Mouse (Mus musculus): Measurements from ENCODE around the gene Cwc25.
"Not testable (repeated sequence)": the region's sequence is repeated elsewhere in the genome, so short reads cannot be mapped to it uniquely, and the experiment has no call there.

The Cwc25 gene

DNA sequence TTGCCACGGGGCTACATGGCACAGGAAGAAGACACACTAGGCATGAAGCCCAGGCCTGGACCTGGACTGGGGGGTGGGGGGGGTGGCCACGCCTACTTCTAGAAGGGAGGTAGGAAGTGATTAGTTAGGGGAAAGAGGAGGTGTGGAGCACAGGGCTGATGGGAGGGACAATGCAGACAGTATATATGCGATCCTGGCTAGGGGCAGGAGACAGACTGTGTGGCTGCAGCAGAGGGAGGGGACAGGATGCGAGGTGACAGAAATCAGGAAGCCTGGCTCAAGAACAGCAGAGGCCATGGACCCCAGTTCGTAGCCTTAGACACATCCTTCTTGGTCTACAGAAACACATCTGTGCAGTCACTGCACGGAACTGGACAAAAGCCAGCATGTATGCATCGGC lies 42.6 kb downstream of the Cwc25 start:
- no peak for DNase-seq (ENCODE audit: low read depth)

GRCm38 (mm10) chr11:97721338-97721737 lies 45.0 kb downstream of the Cwc25 start:
- no peak for DNase-seq (ENCODE audit: low read depth)

DNA sequence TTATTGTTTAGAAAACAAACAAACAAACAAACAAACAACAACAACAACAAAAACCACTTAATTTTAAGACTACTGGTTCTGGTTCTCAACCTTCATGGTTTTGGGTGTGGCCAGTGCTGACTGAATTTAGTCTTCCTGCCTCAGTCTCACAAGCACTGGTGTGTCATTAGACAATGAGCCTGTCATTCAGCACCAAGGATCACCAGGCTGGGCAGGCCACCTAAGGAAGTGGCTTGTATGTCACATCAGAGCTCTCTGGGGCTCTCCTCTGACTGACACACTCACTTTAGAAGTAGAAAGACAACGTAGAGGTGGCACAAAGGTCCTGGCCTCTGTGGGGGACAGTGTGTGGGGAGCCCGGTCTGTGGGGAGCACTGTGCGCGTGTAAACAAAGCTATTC lies 47.3 kb downstream of the Cwc25 start:
- DNase-seq (ENCODE audit: low read depth), result no peak

- DNase-seq (ENCODE audit: low read depth), result no peak
Measured at GRCm38 (mm10) chr11:97718281-97718860, 48.0 kb downstream of the Cwc25 start.

DNA sequence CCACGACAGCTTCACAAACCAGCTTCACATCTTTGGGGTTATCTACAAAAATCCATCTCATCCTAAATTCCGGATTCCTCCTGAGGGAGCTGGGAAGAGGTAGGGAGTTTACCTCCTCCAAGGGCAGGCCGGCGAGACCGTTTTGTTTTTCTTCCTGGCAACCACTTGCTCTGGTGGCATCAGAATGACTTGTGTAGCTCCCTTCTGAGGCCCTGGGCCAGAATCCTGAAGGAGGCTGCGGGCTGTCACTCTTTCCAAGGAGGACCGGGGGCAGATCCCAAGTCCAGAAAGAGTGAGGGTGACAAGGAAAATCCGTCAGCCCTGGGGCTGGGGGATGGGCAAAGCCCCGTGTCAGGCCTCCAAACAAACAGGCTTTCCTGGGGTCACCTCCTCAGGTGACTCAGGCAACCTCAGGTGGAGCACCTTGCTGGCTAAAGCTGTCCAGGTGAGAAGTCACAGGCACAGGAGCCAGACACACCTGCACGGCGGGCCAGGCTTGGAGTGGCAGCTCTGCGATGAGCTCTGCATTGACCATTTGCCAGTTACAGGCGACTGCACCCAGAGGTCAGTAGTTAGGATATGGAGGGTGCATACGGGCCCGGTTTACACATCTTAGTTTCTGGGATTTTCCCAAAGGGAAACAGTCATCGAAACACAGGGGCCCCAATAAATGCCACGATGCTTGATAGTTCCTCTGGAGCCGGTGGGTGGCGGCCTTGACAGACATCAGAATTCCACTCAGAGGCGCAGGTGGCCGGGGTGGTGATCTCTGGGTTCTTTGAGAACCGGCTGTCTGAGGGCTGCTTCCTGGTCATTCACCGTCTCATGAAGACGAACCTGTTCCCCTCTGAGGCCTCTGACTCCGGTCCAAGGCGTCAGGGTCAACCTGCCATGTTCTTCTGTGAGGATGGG lies 48.7 kb downstream of the Cwc25 start:
- no peak for DNase-seq (ENCODE audit: low read depth)

DNA sequence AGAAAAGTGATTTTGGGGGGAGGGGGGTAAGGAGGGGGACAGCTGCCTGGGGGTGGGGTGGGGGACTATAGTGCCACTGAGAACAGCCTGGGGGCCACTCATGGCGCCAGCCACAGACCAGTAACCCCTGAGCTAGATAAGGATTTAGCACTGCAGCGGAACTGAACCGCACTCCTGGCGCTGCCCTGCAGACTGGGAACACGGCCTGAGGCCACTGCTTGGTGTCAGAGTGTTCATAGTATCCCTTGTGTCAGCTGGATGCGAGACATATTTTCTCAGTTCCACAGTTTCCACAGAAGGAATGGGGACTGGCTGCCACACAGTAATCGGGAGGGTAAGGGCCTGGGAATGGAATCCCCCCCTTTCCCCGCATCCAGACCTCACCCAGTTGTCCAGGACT lies 50.3 kb downstream of the Cwc25 start:
- no peak for DNase-seq (ENCODE audit: low read depth)

GRCm38 (mm10) chr11:97714784-97715760 lies 51.3 kb downstream of the Cwc25 start:
- peak; percentile 85 for DNase-seq (ENCODE audit: low read depth)

DNA sequence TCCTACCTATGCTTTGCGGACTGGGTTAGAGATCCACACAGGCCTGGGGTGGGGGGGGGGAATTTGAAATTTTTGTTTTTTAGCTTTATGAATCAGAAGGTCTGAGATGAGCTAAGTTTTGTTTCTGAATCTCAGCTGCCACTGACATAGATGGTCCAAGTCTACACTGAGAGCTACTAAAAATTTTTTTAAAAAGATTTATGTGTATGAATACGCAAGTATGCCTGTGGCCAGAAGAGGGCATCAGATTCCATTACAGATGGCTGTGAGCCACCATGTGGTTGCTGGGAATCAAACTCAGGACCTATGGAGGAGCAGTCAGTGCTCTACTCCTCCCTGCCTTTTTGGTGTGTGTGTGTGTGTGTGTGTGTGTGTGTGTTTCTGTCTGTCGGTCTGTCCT lies 52.0 kb downstream of the Cwc25 start:
- DNase-seq (ENCODE audit: low read depth), result peak; percentile 35

DNA sequence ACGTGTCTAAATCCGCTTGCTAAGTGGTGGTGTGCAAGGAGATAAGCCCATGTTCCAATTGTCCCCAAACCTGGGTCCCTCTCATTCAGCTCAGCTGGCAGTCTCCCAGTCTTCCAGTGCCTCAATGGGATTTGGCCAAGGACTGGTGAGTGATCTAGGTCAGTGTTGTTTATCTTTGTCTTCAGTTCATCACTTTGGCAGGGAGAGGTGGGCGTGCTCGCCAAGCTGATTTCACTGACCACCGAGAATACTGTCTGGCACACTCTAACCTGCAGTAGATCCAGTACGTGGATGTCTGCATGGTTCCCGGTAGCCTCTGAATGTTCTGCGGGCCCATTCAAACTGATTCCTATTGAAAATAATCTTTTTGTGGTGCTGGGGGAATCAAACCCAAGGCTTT lies 52.5 kb downstream of the Cwc25 start:
- no peak for DNase-seq (ENCODE audit: low read depth)

- no peak for DNase-seq (ENCODE audit: low read depth)
Measured at GRCm38 (mm10) chr11:97712286-97712685, 54.1 kb downstream of the Cwc25 start.

DNA sequence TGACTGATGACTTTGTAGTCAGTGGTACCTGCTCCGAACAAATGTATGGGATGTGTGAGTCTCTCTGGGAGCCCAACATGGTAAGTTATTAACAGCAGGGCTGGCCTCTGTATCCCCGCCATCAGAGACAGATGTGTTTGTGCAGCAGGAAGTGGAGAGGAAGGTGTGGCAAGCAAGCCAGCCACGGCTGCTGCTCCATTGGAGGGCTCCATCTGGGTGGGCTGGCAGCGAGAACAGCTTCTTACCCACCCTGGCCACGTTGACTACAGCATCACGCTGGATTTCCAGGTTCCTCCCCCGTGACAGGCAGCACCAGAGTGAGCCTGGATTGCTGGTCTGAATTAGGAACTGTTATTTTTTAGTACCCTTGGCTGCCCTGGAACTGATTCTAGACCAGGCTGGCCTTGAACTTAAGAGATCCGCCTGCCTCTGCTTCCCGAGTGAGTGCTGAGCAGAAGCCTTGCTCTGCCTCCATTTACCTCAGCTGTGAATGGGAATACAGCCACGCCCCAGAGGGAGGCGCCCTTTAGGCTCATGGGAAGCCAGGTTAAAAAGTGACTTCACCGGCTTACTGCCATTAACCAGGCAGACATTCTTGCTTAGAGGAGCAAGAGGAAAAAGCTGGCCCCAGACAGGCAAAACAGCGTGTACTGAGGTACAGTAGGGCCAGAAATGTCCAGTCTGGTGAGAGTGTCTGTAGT lies 55.0 kb downstream of the Cwc25 start:
- DNase-seq (ENCODE audit: low read depth), result no peak

DNA sequence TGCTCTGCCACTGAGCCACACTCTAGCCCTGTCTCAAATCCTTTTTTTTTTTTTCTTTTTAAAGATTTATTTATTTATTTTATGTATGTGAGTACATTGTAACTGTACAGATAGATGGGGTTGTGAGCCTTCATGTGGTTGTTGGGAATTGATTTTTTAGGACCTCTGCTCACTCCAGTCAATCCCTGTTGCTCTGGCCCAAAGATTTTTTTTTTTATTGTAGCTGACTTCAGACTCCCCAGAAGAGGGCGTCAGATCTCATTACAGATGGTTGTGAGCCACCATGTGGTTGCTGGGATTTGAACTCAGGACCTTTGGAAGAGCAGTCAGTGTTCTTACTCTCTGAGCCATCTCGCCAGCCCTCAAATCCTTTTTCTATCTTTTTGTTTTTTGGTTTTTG lies 56.3 kb downstream of the Cwc25 start:
- not testable (repeated sequence) for DNase-seq (ENCODE audit: low read depth)

- peak; percentile 100 for DNase-seq (ENCODE audit: low read depth)
Measured at GRCm38 (mm10) chr11:97703039-97703826, 63.1 kb downstream of the Cwc25 start, which contains the start of gene Psmb3. Psmb3 (plus strand) TSS chr11:97703399.

DNA sequence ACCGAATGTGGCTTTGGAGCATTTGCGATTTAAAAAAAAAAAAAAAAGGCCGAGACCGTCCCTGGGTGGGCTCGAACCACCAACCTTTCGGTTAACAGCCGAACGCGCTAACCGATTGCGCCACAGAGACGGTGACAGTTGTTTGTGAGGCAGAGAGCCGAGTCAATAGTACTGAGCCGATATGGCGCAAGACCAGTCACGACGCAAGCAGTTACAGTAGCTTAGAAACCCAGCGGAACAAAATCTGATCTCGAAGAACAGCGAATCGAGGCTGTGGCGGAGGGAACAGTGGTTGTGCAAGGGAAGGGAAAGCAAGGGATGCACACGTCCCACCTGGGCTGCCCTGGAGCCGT lies 64.0 kb downstream of the Cwc25 start:
- peak; percentile 95 for DNase-seq (ENCODE audit: low read depth)

- DNase-seq (ENCODE audit: low read depth), result no peak
Measured at GRCm38 (mm10) chr11:97701581-97702392, 64.6 kb downstream of the Cwc25 start.

DNA sequence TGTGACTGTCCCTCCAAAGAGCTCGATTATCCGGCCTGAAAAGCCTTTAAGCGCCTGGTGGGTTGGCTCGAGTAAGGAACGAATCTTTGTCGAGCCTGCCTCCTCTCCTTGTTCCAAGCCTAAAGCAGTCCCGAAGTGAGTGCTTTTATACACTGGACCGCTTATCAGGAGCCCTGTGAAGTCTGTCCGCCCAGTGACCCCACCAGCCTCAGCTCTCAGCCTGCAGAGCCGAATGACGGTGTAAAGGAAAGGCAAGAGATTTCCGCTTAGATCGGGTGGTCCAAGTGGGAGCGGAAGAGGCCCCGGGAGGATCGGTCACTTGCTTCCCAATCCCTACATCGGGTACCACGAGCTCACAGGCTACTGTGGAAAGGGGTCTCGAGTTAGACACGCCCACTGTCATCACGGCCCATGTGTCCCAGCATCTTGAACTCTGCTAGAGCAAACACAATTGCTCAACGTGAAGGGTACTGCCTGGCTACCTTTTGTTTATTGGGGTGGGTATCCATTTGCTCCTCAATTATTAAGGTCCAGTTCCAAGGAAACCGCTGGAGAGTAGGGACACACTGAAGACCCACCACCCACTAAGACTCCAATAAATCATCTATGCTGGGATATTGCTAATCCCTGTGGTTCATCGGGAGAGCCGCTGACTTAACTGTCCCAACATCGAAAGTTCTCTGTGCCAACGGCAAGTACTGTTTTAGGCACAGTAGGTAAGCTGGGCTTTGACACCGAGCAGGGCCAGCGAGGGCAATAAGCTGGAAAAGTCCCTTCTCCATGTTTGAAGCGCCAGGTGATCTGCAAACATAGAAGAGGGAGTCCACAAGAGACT lies 65.4 kb downstream of the Cwc25 start:
- peak; percentile 59 for DNase-seq (ENCODE audit: low read depth)

GRCm38 (mm10) chr11:97700003-97700745 lies 66.2 kb downstream of the Cwc25 start, which contains the start of gene Pcgf2:
Pcgf2 (minus strand) TSS chr11:97700497.
- peak; percentile 97 for DNase-seq (ENCODE audit: low read depth)

DNA sequence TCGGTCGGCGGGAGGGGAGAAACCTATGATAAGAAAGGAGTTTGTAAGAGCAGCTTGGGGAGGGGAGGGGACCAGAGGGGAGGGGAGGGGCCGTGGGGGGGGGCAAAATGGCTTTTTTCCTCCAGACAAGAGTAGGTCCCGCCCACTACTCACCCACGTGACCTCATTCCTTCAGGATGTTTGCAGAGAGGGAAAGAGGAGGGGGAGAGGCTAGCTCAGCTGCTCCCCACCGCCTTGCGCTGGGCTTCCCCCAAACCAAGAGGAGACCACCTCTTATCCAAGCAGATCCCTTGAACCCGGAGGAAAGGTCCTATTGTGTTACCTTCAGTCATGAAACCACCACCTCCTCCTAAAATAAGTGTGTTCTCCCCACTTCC lies 66.7 kb downstream of the Cwc25 start:
- DNase-seq (ENCODE audit: low read depth), result peak; percentile 95

Data from NIH3T3 (cell line).